Mouse (Mus musculus) heart, adult 9 months (tissue): ENCODE data around the gene Ptprd.
"Not testable (repeated sequence)": the region's sequence is repeated elsewhere in the genome, so short reads cannot be mapped to it uniquely, and the experiment has no call there.

Experiments used
- DNase-seq, 2 experiments: peaks; one replicate each; pipeline ENCODE4 v3.0.0; 2022; ENCODE audit warnings: low spot score in 2 of 2

Ptprd gene

GRCm38 (mm10) chr4:76448678-76449465 lies 1762.9 kb downstream of the Ptprd start:
- DNase-seq: no peak

GRCm38 (mm10) chr4:76447396-76447795 lies 1764.4 kb downstream of the Ptprd start:
- DNase-seq: no peak

GRCm38 (mm10) chr4:76444778-76445177 lies 1767.0 kb downstream of the Ptprd start:
- DNase-seq: no peak

- no peak for DNase-seq
These were observed 1768.2 kb downstream of the Ptprd start for GRCm38 (mm10) chr4:76443553-76443952.

- DNase-seq: no peak
These were observed 1770.9 kb downstream of the Ptprd start for GRCm38 (mm10) chr4:76440791-76441364.

- DNase-seq: no peak
These were observed 1773.2 kb downstream of the Ptprd start for GRCm38 (mm10) chr4:76438496-76439079.

- no peak for DNase-seq
These were observed 1773.7 kb downstream of the Ptprd start for GRCm38 (mm10) chr4:76438068-76438467.

GRCm38 (mm10) chr4:76435920-76436319 lies 1775.8 kb downstream of the Ptprd start:
- DNase-seq: no peak

GRCm38 (mm10) chr4:76429769-76430168 lies 1782.0 kb downstream of the Ptprd start:
- no peak for DNase-seq

- DNase-seq: not testable (repeated sequence)
These were observed 1784.7 kb downstream of the Ptprd start for GRCm38 (mm10) chr4:76427036-76427435.

- DNase-seq: no peak
These were observed 1786.6 kb downstream of the Ptprd start for GRCm38 (mm10) chr4:76425230-76425575.

GRCm38 (mm10) chr4:76424324-76425229 lies 1787.2 kb downstream of the Ptprd start:
- peak; percentile 22 to 49 for DNase-seq

- no peak for DNase-seq
These were observed 1789.6 kb downstream of the Ptprd start for GRCm38 (mm10) chr4:76422113-76422512.

GRCm38 (mm10) chr4:76419641-76420040 lies 1792.1 kb downstream of the Ptprd start:
- no peak for DNase-seq

GRCm38 (mm10) chr4:76417676-76418075 lies 1794.1 kb downstream of the Ptprd start:
- DNase-seq: no peak

GRCm38 (mm10) chr4:76415624-76416023 lies 1796.1 kb downstream of the Ptprd start:
- no peak for DNase-seq

- no peak for DNase-seq
These were observed 1797.2 kb downstream of the Ptprd start for GRCm38 (mm10) chr4:76414591-76414990.

- no peak for DNase-seq
These were observed 1801.7 kb downstream of the Ptprd start for GRCm38 (mm10) chr4:76410053-76410452.

GRCm38 (mm10) chr4:76409159-76409558 lies 1802.6 kb downstream of the Ptprd start:
- no peak for DNase-seq

- no peak for DNase-seq
These were observed 1805.8 kb downstream of the Ptprd start for GRCm38 (mm10) chr4:76405862-76406454.

GRCm38 (mm10) chr4:76403219-76403618 lies 1808.5 kb downstream of the Ptprd start:
- DNase-seq: no peak

- DNase-seq: no peak
These were observed 1823.9 kb downstream of the Ptprd start for GRCm38 (mm10) chr4:76387887-76388286.
